Mouse (Mus musculus) monocyte, adult 59 days (primary cell): ENCODE measurements around the gene Cerk. TPM values are rescaled to one million over a fixed set of nuclear protein-coding genes. Genes with fewer than 3 reads are reported as not detected.

ENCODE experiments used
- total RNA-seq, 2 experiments: library from RNA; stranded (reverse); gene quantifications; one replicate each; pipeline ENCODE4 v1.2.4; 2023

Gene Cerk
- 10 to 100 TPM; 59.9 to 62.1 TPM for total RNA-seq

DNA sequence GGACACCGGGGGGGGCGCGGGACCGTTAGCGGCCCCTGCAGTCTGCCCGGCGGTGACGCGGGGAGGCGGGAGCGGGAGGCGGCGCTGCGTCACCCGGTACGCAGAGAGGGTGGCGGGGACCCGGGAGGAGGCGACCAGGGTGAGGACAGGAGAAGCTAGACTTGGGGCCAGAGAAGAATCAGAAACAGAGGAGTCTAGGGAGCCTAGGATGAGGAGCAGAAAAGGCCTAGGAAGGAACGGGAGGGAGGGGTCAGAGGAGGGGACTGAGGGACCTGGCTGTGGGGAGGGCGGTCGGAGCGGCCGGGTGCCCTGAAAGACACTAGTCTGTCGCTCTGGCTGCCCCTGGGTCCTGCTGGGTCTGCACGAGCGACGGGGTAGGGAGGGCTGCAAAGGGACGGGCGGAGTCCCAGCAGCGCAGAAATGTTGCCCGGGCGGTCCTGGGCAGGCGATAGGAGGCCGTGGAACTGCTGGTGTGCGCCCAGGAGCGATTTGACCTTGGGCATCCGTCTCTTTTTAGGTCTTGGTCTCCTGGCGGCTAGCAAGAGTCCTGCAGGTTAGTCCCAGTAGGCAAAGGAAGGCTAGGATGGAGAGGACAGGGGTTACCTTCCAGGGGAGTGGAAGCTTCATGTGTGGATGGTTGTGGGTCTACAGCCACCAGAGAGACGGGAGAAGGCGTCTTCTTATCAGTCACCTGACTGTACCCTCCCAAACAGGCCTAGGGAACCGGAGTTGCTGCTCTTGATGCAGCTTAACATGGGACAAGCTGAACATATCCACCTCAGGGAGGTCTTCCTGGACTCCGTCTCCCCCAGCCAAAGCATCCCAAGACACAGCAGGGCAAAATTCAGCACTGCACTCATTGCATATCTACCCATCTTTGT lies at the start of gene Cerk:
Gene Cerk (minus strand): TSS at position 453 of the 881 bp plus-strand sequence.

DNA sequence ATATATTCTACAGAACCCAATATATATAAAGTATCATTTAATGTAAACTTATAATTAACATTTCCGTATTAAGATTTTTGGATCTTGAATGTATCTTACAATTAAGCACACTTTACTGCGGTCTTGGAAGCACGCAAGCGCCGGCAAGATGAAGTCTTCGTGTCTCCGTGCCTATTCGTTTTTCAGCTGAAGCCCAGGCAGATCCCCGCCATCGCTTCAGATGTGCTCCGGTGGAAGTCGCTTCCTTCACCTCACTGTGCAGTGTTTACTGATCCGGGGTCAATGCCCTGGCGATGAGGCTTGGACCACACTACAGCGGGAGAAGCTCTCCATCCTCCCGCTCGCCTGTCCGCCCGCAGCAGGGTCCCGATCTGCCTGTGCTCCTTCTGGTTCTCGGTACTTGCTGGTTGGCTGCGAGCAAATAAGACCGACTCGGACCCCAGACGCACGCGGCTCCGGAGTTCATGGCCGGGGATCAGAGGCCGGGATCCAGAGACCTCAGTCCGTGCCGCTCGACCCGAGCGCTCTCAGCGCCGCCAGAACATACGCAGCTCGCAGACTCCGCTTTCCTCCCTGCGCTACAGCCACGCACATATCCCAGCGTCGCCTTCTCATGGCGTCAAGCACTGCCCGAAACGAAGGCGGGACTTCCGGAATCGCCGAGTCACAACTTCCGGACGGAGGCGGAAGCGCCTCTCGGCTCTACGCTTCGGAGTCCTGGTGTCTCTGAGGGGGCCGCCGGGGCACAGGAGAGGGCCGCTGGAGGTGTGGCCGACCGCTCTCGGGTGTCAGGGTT lies 28.0 kb upstream of the Cerk start, which contains the start of gene Tbc1d22a:
Gene Tbc1d22a (plus strand): TSS at position 707 of the 796 bp plus-strand sequence.

Other genes starting within 250 kb of the Cerk start
- under 1 TPM; 0.60 to 0.76 TPM for gene Celsr1, start 152.4 kb downstream of the Cerk start, total RNA-seq
- gene Gramd4, start 128.4 kb downstream of the Cerk start, total RNA-seq = 10 to 100 TPM; 77.5 to 84.6 TPM
- gene Tbc1d22a, start 28.3 kb upstream of the Cerk start, total RNA-seq = 10 to 100 TPM; 56.4 to 70.8 TPM